Mouse (Mus musculus) thymus, adult 18-20 months (tissue): ENCODE measurements around the gene Krt82.

Source experiments
- DNase-seq, 2 experiments: peaks; one replicate each; pipeline ENCODE4 v3.0.0; 2022; ENCODE audit warnings: mixed read lengths in 2 of 2

Gene Krt82

DNA sequence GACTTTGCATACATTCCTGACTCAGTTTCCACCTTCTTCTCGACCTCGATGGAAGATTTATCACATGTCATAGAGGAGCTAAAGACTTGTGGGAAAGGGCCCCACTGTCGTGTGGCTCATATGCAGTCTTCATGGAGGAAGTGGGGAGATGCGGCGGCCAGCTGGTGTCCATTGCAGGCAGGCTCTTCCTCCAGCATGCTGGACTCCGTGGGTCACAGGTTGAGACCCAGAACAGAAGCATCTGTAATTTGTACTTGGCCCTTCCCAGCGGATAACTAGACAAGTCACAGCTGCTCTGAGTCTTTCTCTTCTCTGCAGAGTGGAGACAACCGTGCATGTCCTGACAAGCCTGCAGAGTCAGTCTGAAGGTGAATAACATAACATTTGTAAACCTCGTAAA is 42.2 kb downstream of the Krt82 start:
- DNase-seq, result no peak

DNA sequence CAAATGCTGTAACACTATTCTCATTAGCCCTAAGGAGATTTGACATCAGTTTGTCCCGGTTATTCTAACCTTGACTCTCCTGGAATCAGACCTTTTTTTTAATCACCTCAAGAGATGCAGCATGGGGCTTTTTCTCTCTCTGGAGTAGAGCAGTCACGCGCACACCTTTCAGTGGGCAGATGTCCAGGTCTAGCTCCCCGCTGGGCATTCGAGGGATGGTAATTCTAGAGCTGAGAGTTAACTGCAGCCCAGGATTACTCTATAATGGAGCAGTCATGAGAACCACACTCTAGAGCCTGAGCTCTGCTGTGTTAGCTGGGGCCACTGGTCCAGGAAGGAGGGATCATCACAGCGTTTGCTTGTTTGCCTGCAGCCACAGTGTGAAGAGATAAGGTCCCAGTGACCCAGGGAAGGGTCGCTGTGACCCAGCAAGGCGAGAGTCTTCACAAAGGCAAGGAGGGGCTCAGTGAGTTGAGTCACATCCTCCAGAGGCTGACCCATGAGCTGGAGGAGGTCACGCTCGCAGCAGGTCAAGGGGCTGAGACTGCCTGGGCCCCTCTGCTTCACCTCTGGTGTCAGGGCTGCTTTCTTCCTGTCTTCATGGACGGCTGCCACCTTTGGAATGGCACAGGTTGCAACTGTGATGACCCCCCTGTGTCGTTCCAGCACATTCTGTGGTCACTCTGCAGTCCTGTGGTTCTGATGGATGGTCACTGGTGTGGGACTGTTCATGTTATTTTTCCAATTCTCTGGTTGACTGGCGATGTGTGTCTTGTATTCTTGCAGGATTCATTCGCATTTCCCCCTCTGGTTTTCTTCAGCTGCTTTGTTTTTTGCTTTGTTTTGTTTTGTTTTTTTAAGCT is 43.3 kb downstream of the Krt82 start:
- DNase-seq, result no peak

DNA sequence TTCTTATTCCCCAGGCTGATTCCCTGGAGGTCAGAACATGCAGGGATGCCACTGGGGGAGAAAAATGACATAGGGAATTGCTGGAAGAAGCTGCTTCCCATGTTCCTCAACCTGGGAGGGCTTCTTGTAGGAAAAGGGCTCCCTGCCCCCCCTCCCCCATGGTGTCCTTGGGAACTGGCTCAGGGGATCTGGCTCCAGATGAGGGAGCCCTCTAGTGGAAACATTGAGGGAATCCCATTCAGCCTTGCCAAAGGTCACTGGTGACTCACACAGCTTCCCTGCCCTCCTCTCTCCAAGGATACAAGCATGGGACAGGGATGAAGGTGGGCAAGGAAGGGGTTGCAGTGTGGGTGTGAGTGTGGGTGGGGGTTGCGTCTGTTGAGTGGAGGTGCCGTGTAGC is 53.3 kb downstream of the Krt82 start:
- no peak for DNase-seq

DNA sequence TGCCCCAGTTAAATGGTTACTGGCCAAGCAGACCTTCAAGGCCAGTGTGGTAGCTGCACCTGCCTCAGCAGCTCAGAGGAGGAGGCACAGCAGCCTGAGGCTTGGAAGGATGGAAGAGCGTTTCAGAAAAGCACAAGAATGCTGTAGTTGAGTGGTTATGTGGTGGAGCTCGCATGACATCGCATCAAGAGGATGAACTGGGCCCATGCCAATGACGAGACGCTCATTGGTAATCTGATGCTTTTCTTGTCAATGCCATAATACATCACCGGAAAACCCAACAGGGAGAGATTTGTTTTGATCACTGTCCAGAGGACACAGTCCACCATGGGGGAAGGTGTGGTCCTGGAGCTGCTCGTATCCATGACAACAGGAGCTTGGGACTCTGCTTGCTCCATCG is 55.2 kb downstream of the Krt82 start:
- no peak for DNase-seq

DNA sequence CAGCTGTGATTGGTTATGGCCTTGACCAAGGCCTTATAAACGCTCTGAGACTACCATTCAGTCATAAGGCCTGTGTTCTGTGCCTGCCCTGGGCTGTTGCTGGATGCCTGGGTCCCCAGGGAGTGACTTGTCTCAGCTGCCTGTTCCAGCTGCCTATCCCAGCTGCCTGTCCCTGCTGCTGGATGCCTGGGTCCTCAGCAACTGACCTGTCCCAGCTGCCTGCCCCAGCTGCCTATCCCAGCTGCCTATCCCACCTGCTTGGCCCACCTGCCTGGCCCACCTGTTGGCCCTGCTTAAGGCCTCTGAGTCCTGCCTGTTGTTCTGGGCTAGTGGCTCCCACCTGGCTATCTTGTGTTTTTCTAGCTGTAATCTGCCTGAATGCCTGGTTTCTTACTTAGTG is 56.3 kb downstream of the Krt82 start:
- no peak for DNase-seq

DNA sequence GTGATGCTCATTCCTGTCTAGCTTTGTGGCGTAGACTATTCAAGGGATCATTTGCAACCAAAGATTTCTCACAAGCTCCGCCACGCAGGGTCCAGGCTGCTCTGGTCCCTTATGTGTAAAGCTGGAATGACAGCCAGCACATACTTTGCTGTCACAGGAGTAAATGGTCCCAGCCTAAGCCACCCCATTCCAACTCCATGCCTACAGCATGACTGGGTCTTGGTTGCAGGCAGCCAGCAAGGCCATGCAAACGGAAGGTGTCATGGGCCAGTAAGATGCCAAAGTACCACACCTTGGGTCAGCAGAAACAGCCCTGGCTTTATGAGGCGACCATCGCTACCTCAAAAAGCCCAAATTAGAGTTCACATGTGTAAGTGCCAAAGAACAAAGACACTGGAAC is 56.8 kb downstream of the Krt82 start:
- no peak for DNase-seq

DNA sequence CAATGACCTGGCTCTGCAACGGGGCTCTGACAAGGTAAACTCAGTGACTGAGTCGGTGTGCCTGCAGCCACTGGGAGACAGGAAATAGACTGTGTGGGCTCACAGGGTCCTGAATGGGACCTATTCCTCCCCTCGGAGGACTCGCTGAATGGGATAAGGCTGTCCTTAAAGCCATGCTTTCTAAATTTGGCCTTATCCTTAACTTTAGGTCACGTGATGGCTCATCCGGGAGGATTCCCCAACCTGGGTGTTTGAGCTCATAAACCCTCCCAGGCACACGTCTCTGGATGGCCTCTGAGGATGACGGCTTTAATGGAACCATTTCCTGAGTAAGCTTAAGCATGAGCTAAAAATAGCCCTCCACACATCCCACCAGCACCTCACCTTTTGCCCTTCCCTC is 57.7 kb downstream of the Krt82 start:
- DNase-seq, result no peak

DNA sequence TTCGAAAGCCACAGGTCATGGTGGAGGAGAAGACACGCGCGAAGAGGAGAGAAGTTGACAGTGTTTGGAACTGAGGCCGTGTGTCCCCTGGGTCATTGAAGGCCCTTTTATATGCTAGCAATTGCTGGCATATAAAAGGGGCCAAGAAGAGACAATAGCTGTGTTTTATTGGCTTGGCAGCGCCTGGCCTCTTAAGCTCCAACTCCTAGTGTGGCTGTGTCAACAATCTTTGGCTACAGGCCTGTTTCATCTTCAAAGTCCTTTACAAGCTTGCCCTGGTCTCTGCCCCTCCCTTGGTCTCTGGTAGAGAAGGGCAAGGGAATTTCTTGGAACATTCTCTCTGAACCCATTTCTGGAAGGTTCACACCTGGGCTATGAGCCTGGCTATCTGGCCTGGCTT is 59.0 kb downstream of the Krt82 start, which contains the start of gene Krt83:
Gene Krt83, minus strand, starts transcription at position 82 of the 400 bp plus-strand sequence.
- DNase-seq, result no peak
